Mouse (Mus musculus) olfactory bulb, adult 2 months (tissue): ENCODE measurements around the gene Spats2l. TPM values are rescaled to one million over a fixed set of nuclear protein-coding genes. Genes with fewer than 3 reads are reported as not detected.

ENCODE experiments used
- H3K27ac ChIP-seq: fragments of 200-500 bp; 2 replicates; pipeline ENCODE4 v1.5.1; 2012; ENCODE audit warnings: low read depth, low read length; ENCODE audit not compliant: insufficient read depth
- H3K4me1 ChIP-seq: fragments of 200-500 bp; 2 replicates; pipeline ENCODE4 v1.6.1; 2012; ENCODE audit warnings: low read length; ENCODE audit not compliant: control insufficient read depth, insufficient read depth
- H3K4me3 ChIP-seq: fragments of 200-500 bp; 2 replicates; pipeline ENCODE4 v1.5.1; 2012; ENCODE audit warnings: mild to moderate bottlenecking, low read depth, low read length, moderate library complexity; ENCODE audit not compliant: insufficient read depth
- CTCF ChIP-seq: fragments of 200-500 bp; IDR thresholded peaks from 2 replicates; pipeline ENCODE4 v1.5.1; 2012; ENCODE audit warnings: low read depth, mild to moderate bottlenecking, low read length, moderate library complexity; ENCODE audit not compliant: insufficient read depth
- POLR2A ChIP-seq: fragments of 200-500 bp; IDR thresholded peaks from 2 replicates; pipeline ENCODE4 v1.6.1; 2012; ENCODE audit warnings: mild to moderate bottlenecking, low read depth, low read length, moderate library complexity; ENCODE audit not compliant: insufficient read depth
- WGBS: fragments of 180-500 bp; shearing (Covaris S2); methylation state at CpG from one replicate; pipeline ENCODE4 v1.1.7; 2018; 5-methylcytosine and 5-hydroxymethylcytosine counted together
- polyA plus RNA-seq: library from polyadenylated mRNA; stranded (reverse); fragments of >200 nt; gene quantifications from 2 replicates; pipeline ENCODE4 v1.2.4, GENCODE M21; 2012; ENCODE audit warnings: low replicate concordance; ENCODE audit not compliant: missing spikeins, insufficient read depth, insufficient read length

The Spats2l gene
- polyA plus RNA-seq, 1 experiment: not detected

- TF ChIP-seq POLR2A: no peak
- TF ChIP-seq CTCF: no peak
- no peak overlapping the region for H3K27ac ChIP-seq
- no peak overlapping the region for H3K4me3 ChIP-seq
- WGBS: 88% methylated on average over 7 of the region's 7 CpGs
- no peaks in the 10 kb centered on the region for H3K4me1 ChIP-seq
Measured at GRCm38 (mm10) chr1:57903793-57904192, 129.8 kb downstream of the Spats2l start.

DNA sequence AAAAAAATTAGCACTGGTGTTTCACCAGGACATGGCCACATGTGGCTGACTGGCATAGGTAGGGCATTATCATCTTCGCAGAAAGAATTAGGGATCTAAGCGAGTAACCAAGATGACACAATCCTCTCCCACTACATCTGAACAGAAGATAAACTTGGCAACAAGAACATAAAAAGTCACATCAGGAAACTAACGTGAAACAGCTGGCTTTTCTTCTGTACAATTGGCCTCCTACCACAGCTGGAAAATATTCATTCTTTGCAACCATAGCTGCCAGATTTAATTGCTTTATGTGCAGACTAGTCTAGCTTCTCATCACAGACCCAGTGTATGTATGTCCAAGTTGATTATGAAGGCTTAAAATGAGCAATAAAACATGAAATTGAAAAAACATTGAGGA lies 131.9 kb downstream of the Spats2l start:
- H3K27ac ChIP-seq: no peak overlapping the region
- no peaks in the 10 kb centered on the region for H3K4me1 ChIP-seq
- no peak overlapping the region for H3K4me3 ChIP-seq
- 54% methylated on average over 3 of the region's 3 CpGs for WGBS
- no peak for TF ChIP-seq CTCF
- TF ChIP-seq POLR2A: no peak

- no peak overlapping the region for H3K27ac ChIP-seq
- H3K4me3 ChIP-seq: no peak overlapping the region
- H3K4me1 ChIP-seq: no peaks in the 10 kb centered on the region
- TF ChIP-seq CTCF (no peak), POLR2A (no peak)
Measured at GRCm38 (mm10) chr1:57906312-57906711, 132.3 kb downstream of the Spats2l start.

DNA sequence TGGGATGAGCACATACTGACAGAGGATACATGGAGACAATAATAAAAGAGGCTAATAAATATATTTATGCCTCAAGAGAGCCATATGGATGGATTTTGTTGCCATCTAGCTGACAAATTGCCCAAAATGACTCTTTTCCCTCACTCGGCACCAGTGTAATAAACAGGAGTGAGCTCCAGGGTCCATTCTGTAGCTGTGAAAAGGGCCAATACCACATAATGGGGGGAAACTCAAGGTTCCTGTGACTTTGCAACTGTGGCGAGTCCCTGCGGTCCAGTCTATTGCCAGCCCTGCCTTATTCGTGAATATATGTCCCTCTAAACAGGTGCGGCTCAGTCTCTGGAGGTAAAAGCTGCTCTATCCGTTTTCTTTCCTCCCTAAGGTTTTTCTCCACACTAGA lies 137.6 kb downstream of the Spats2l start:
- Histone ChIP-seq H3K4me3 (no peak overlapping the region), H3K4me1 (no peaks in the 10 kb centered on the region), H3K27ac (no peak overlapping the region)
- no peak for TF ChIP-seq CTCF
- no peak for TF ChIP-seq POLR2A
- WGBS: 90% methylated on average over 6 of the region's 6 CpGs

GRCm38 (mm10) chr1:57917342-57917741 lies 143.4 kb downstream of the Spats2l start:
- Histone ChIP-seq H3K4me1 (no peaks in the 10 kb centered on the region), H3K27ac (no peak overlapping the region), H3K4me3 (no peak overlapping the region)
- WGBS: 93% methylated on average over 5 of the region's 5 CpGs
- TF ChIP-seq POLR2A: no peak

DNA sequence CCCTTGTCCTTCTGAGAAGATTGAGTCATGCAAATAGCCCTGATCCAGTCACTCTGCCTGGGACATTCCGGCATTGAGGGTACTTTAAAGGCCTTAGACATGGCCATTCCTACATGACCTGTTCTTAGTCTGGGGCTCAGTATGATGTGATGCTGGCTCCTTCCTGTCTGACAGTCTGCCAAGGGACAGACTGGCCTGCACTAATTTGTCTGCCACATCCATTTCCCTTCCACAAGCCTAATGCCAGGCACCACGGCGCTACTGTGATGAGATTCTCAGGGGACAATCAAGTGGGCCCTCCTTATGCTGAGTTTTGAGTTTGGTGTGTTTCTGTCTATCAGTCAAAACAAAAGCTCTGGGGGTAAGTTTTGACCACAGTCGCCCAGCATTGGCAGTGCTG lies 144.6 kb downstream of the Spats2l start:
- 76% methylated on average over 4 of the region's 4 CpGs for WGBS
- no peaks in the 10 kb centered on the region for H3K4me1 ChIP-seq
- TF ChIP-seq POLR2A (no peak), CTCF (no peak)
- no peak overlapping the region for H3K4me3 ChIP-seq
- no peak overlapping the region for H3K27ac ChIP-seq

GRCm38 (mm10) chr1:57934287-57934686 lies 160.3 kb downstream of the Spats2l start:
- 33% methylated on average over 1 of the region's 1 CpGs for WGBS
- H3K4me3 ChIP-seq: no peak overlapping the region
- no peaks in the 10 kb centered on the region for H3K4me1 ChIP-seq
- TF ChIP-seq POLR2A: no peak
- no peak for TF ChIP-seq CTCF
- H3K27ac ChIP-seq: no peak overlapping the region

GRCm38 (mm10) chr1:57940691-57941090 lies 166.7 kb downstream of the Spats2l start:
- H3K4me1 ChIP-seq: no peaks in the 10 kb centered on the region
- no peak overlapping the region for H3K27ac ChIP-seq
- WGBS: 45% methylated on average over 10 of the region's 10 CpGs
- no peak overlapping the region for H3K4me3 ChIP-seq
- TF ChIP-seq POLR2A: no peak
- no peak for TF ChIP-seq CTCF

- Histone ChIP-seq H3K27ac (no peak overlapping the region), H3K4me3 (no peak overlapping the region), H3K4me1 (no peaks in the 10 kb centered on the region)
- no peak for TF ChIP-seq CTCF
- no peak for TF ChIP-seq POLR2A
- WGBS: 58% methylated on average over 7 of the region's 7 CpGs
Measured at GRCm38 (mm10) chr1:57941095-57941494, 167.1 kb downstream of the Spats2l start.

- Histone ChIP-seq H3K4me1 (no peaks in the 10 kb centered on the region), H3K4me3 (no peak overlapping the region), H3K27ac (no peak overlapping the region)
- WGBS: 77% methylated on average over 11 of the region's 11 CpGs
- TF ChIP-seq CTCF (no peak), POLR2A (no peak)
Measured at GRCm38 (mm10) chr1:57941734-57942133, 167.8 kb downstream of the Spats2l start.

- Histone ChIP-seq H3K4me3 (no peak overlapping the region), H3K27ac (no peak overlapping the region), H3K4me1 (no peaks in the 10 kb centered on the region)
- 77% methylated on average over 6 of the region's 6 CpGs for WGBS
- TF ChIP-seq POLR2A: no peak
- TF ChIP-seq CTCF: no peak
Measured at GRCm38 (mm10) chr1:57942215-57942614, 168.3 kb downstream of the Spats2l start.
